Mouse (Mus musculus) kidney, embryonic 15.5 days (tissue): ENCODE results near the gene Dnajc19. TPM values are rescaled to one million over a fixed set of nuclear protein-coding genes. Genes with fewer than 3 reads are reported as not detected.

Experiments used
- ATAC-seq: fragments of 200-750 bp; cut with Nextera tagmentation; replicated peaks from 2 replicates; pipeline ENCODE4 v1.8.0; 2017; ENCODE audit warnings: moderate TSS enrichment; ENCODE audit not compliant: low FRiP score
- H3K27ac ChIP-seq: fragments of 300-500 bp; sonication (generic); 2 replicates; pipeline ENCODE4 v1.5.1; 2015; ENCODE audit warnings: mild to moderate bottlenecking, inconsistent platforms
- H3K27me3 ChIP-seq: fragments of 300-500 bp; sonication (generic); 2 replicates; pipeline ENCODE4 v1.6.1; 2015; ENCODE audit warnings: inconsistent platforms
- H3K36me3 ChIP-seq: fragments of 300-500 bp; sonication (generic); 2 replicates; pipeline ENCODE4 v1.6.1; 2015; ENCODE audit warnings: inconsistent platforms
- H3K4me1 ChIP-seq: fragments of 300-500 bp; sonication (generic); 2 replicates; pipeline ENCODE4 v1.6.1; 2015; ENCODE audit warnings: inconsistent platforms
- H3K4me2 ChIP-seq: fragments of 300-500 bp; sonication (generic); 2 replicates; pipeline ENCODE4 v1.6.1; 2015; ENCODE audit warnings: moderate library complexity, mild to moderate bottlenecking, inconsistent platforms
- H3K4me3 ChIP-seq: fragments of 300-500 bp; sonication (generic); replicated peaks from 2 replicates; pipeline ENCODE4 v1.5.1; 2015; ENCODE audit warnings: mild to moderate bottlenecking, inconsistent platforms
- H3K9ac ChIP-seq: fragments of 300-500 bp; sonication (generic); 2 replicates; pipeline ENCODE4 v1.6.1; 2015; ENCODE audit warnings: mild to moderate bottlenecking, inconsistent platforms
- H3K9me3 ChIP-seq: fragments of 300-500 bp; sonication (generic); replicated peaks from 2 replicates; pipeline ENCODE4 v1.6.1; 2016; ENCODE audit warnings: inconsistent platforms
- WGBS: fragments of 180-500 bp; shearing (Covaris S2); methylation state at CpG from one replicate; pipeline ENCODE4 v1.1.7; 2015; ENCODE audit warnings: mixed read lengths; 5-methylcytosine and 5-hydroxymethylcytosine counted together
- polyA plus RNA-seq: library from polyadenylated mRNA; unstranded; fragments of >200 nt; fragmentation: Nextera tagmentation; extraction: Ambion mirVana; gene quantifications from 2 replicates; pipeline ENCODE4 v1.2.1, GENCODE M21; 2015

The Dnajc19 gene
- 151 and 167 TPM in 2 replicates for polyA plus RNA-seq

DNA sequence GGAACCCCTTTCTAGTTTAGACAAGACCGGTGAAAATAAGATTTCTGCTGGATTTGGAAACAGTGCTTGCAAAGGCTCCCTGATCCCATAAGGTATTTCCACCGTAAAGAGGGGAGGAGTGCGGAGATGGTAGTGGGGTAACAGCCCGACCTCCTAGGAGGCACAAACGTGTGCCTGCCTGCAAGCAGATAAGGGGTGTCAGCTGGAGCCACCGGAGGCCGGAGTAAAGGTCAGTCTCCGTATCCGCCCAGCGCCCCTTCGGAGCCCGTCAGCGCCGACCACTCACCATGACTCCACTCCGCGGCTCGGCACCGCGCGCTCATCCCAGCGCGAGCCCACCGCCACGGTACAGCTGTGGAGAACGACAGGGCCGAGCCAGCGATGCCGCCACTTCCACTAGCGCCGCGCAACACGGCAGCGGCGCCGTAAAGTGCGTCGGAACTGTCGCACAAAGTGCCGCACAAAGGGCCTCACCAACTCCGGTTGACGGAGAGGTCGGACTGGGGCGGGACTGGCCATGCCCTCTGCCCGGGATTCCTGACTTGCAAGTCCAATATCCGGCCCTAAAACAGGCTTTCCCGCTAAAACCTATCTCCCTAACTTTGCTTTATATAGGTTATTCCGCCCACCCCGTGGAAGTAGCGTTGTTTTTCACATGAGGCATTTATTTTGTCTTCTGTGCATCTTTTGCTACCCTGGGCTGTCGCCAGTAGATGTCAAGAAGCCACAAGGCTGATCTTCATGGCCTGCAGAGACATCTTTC lies at the start of gene Dnajc19:
Gene Dnajc19, minus strand, starts transcription at position 422 of the 763 bp plus-strand sequence.
- ATAC-seq, result peak; percentile 94
- H3K4me2 ChIP-seq, result peak within 1 kb of the TSS; percentile 72
- WGBS, result under 1% methylated on average over 50 of the region's 50 CpGs

GRCm38 (mm10) chr3:34129957-34130356 lies 48.8 kb upstream of the Dnajc19 start:
- Histone ChIP-seq H3K4me2 (no peak overlapping the region), H3K27ac (no peak overlapping the region), H3K4me3 (no peak overlapping the region), H3K27me3 (no peaks in the 10 kb centered on the region), H3K9me3 (no peaks in the 10 kb centered on the region), H3K9ac (no peak overlapping the region), H3K4me1 (no peaks in the 10 kb centered on the region), H3K36me3 (no peaks in the 10 kb centered on the region)
- no peak for ATAC-seq
- 90% methylated on average over 6 of the region's 6 CpGs for WGBS

More for the DNA sequence above, at the start of gene Dnajc19:
- no peaks in the 10 kb centered on the region for H3K9me3 ChIP-seq
- H3K4me1 ChIP-seq, result peaks cover 16% of the 10 kb centered on the region
- peak within 1 kb of the TSS; percentile 82 for H3K9ac ChIP-seq
- H3K27me3 ChIP-seq, result no peaks in the 10 kb centered on the region
- peak within 1 kb of the TSS; percentile 81 for H3K4me3 ChIP-seq
- H3K36me3 ChIP-seq, result peaks cover 25% of the 10 kb centered on the region
- H3K27ac ChIP-seq, result peak within 1 kb of the TSS; percentile 81

GRCm38 (mm10) chr3:34121311-34121710 lies 40.2 kb upstream of the Dnajc19 start:
- Histone ChIP-seq H3K4me2 (no peak overlapping the region), H3K27ac (no peak overlapping the region), H3K9me3 (no peaks in the 10 kb centered on the region), H3K9ac (no peak overlapping the region), H3K36me3 (no peaks in the 10 kb centered on the region), H3K4me3 (no peak overlapping the region), H3K4me1 (no peaks in the 10 kb centered on the region), H3K27me3 (no peaks in the 10 kb centered on the region)
- ATAC-seq, result no peak
- WGBS, result 82% methylated on average over 5 of the region's 5 CpGs

- Histone ChIP-seq H3K9ac (no peak overlapping the region), H3K27me3 (no peaks in the 10 kb centered on the region), H3K4me2 (no peak overlapping the region), H3K9me3 (no peaks in the 10 kb centered on the region), H3K36me3 (no peaks in the 10 kb centered on the region), H3K4me1 (no peaks in the 10 kb centered on the region), H3K27ac (no peak overlapping the region), H3K4me3 (no peak overlapping the region)
- no peak for ATAC-seq
- 89% methylated on average over 3 of the region's 3 CpGs for WGBS
These were observed 39.7 kb upstream of the Dnajc19 start for GRCm38 (mm10) chr3:34120791-34121190.

DNA sequence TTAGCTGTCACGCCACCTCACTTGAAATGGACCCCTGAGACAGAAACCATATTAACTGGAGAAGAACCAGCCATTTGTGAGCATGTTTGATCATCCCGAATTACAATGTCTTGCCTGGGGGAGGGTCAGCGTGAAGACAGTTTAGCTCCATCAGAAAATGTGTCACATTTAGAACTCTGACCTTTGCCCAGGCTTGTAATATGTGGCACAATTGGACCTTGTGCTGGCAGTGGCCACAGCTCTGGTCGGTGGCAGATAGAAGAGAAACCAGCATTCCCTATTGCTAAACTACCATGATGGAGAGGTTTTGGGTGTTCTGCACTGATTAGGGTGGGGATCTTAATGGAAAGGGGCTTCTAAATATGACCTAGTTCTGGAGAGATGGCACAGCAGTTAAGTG lies 38.7 kb upstream of the Dnajc19 start:
- Histone ChIP-seq H3K27ac (no peak overlapping the region), H3K9ac (no peak overlapping the region), H3K4me2 (no peak overlapping the region), H3K4me1 (no peaks in the 10 kb centered on the region), H3K36me3 (no peaks in the 10 kb centered on the region), H3K27me3 (no peaks in the 10 kb centered on the region), H3K4me3 (no peak overlapping the region), H3K9me3 (no peaks in the 10 kb centered on the region)
- ATAC-seq, result no peak
- WGBS, result 76% methylated on average over 4 of the region's 4 CpGs

DNA sequence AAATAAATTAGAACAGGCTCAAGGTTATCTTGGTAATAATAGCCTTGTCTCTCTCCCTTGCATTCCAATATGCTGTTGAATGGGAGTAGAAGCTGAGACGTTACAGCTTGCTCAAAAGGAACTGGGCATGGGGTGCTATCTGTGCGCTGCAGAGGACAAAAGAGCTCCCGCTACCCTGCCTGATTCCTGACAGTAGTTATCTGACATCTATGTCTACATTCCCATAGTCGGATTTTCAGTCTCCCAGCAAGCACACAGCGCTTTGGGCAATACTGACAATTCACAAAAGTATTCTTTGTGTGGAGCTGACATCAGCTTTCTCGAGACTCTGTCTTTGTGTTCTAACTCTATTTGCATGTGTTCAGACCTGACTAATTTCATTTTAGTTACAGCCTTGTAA lies 34.7 kb upstream of the Dnajc19 start:
- H3K9me3 ChIP-seq, result no peaks in the 10 kb centered on the region
- ATAC-seq, result no peak
- H3K4me1 ChIP-seq, result no peaks in the 10 kb centered on the region
- WGBS, result 67% methylated on average over 6 of the region's 6 CpGs
- H3K4me3 ChIP-seq, result no peak overlapping the region
- no peaks in the 10 kb centered on the region for H3K27me3 ChIP-seq
- no peak overlapping the region for H3K27ac ChIP-seq
- H3K9ac ChIP-seq, result no peak overlapping the region
- no peaks in the 10 kb centered on the region for H3K36me3 ChIP-seq
- no peak overlapping the region for H3K4me2 ChIP-seq

DNA sequence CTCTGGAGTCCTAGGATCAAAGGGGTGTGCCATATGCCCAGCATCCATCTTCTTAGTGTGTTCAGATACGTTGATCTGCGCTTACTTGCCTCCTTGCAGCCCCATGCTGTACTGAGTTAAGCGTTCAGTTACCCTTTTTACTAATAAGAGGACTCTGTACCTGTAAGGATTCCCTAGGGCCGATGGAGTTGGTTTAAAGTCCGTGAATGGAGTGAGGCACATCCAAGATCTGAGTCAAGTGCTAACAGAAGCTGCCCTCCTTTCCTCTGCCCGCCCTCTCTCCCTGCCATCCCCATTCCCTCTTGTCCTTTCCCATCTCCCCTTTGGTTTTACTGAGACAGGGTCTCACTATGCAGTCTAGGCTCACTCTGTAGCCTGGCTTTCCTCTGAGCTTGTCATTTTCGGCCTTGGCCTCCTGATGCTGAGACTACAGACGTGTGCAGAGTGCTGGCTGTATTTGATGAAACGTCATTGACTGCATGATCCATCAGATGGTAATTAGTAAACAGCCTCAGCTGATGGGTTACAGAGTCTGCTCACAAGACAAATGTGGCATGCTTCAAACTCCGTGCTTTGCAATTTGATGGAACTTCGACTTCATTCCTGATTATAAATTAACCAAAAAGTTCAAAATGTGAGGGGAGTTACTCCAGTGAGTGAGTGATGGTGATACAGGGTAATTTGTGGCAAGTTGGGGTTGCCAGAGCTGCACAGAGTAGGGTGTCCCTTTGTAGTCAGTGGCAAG lies 31.0 kb upstream of the Dnajc19 start:
- no peak overlapping the region for H3K4me3 ChIP-seq
- no peak overlapping the region for H3K9ac ChIP-seq
- 71% methylated on average over 11 of the region's 11 CpGs for WGBS
- H3K9me3 ChIP-seq, result no peaks in the 10 kb centered on the region
- H3K36me3 ChIP-seq, result no peaks in the 10 kb centered on the region
- H3K4me1 ChIP-seq, result no peaks in the 10 kb centered on the region
- no peak overlapping the region for H3K4me2 ChIP-seq
- no peak overlapping the region for H3K27ac ChIP-seq
- peaks cover 8% of the 10 kb centered on the region; the same call in 1 of the 2 replicates for H3K27me3 ChIP-seq
- no peak for ATAC-seq

DNA sequence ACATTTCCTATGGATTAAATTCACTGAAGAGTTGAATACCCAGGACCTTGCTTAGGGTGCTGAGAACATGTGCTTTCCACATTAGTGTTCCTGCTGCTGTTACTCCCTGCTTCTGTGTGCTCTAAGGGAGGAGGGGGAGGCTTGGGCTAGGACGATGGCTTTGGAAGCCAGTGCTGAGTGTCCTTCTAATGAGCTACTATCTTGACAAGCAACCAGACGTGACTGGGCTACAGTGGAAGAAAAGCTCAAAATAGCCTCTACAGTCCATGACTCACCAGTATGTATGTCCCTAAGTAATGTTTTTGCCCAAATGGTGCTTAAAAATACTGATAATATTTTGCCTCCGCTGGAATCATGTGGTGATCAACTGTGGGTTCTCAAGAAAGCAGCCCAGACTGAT lies 26.5 kb upstream of the Dnajc19 start:
- ATAC-seq, result no peak
- no peaks in the 10 kb centered on the region for H3K36me3 ChIP-seq
- no peaks in the 10 kb centered on the region for H3K9me3 ChIP-seq
- H3K4me2 ChIP-seq, result no peak overlapping the region
- H3K27me3 ChIP-seq, result peaks cover 38% of the 10 kb centered on the region
- 71% methylated on average over 3 of the region's 3 CpGs for WGBS
- H3K27ac ChIP-seq, result no peak overlapping the region
- no peaks in the 10 kb centered on the region for H3K4me1 ChIP-seq
- H3K4me3 ChIP-seq, result no peak overlapping the region
- no peak overlapping the region for H3K9ac ChIP-seq

DNA sequence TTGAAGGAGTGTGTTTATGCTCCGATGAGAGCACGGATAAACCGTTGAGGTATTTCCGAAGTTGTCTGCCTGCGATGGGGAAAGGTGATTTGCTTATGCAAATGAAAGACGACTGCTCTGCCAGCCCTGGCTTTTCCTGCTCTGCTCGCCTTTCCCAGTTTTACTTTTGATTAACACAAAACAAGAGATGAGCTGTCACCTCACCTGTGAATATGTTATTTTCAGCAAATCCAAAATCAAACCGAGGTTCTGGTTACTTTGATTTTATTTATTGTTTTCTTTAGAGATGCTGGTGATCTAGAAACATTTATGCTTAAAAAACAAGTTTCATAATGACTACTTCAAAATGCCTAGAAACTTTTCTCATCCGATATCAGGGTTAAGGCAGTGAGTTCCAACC lies 25.3 kb upstream of the Dnajc19 start:
- Histone ChIP-seq H3K9me3 (no peaks in the 10 kb centered on the region), H3K4me3 (no peak overlapping the region), H3K27ac (no peak overlapping the region), H3K4me1 (no peaks in the 10 kb centered on the region), H3K27me3 (peaks cover 38% of the 10 kb centered on the region), H3K36me3 (no peaks in the 10 kb centered on the region), H3K9ac (no peak overlapping the region), H3K4me2 (no peak overlapping the region)
- WGBS, result 18% methylated on average over 9 of the region's 9 CpGs
- ATAC-seq, result no peak

GRCm38 (mm10) chr3:34103902-34104672 lies 23.0 kb upstream of the Dnajc19 start:
- Histone ChIP-seq H3K36me3 (no peaks in the 10 kb centered on the region), H3K4me2 (no peak overlapping the region), H3K27me3 (peaks cover 38% of the 10 kb centered on the region), H3K9me3 (no peaks in the 10 kb centered on the region), H3K27ac (no peak overlapping the region), H3K4me1 (no peaks in the 10 kb centered on the region), H3K9ac (no peak overlapping the region), H3K4me3 (no peak overlapping the region)
- ATAC-seq, result no peak
- WGBS, result 52% methylated on average over 7 of the region's 7 CpGs

DNA sequence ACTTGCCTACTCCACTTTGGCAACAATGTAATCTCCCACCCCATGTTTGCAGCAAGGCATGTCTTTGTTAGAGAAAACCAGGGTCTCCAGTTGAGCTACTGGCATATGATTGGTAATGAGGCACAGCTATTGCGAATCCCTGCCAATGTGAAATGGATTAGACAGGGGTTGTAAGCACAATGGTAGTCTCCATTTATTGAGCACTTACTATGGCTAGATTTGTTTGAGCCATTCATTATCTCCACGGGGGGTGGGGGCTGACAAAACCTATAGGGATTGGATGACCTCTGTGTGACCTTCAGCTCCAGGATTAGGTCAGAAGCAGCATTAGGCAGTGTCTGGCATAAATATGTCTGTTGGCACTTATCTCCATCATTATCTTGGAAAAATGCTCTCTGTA lies 21.8 kb upstream of the Dnajc19 start:
- no peak overlapping the region for H3K9ac ChIP-seq
- H3K4me3 ChIP-seq, result no peak overlapping the region
- no peak overlapping the region for H3K4me2 ChIP-seq
- H3K27ac ChIP-seq, result no peak overlapping the region
- no peaks in the 10 kb centered on the region for H3K9me3 ChIP-seq
- 89% methylated on average over 2 of the region's 2 CpGs for WGBS
- H3K4me1 ChIP-seq, result no peaks in the 10 kb centered on the region
- peaks cover 35% of the 10 kb centered on the region for H3K27me3 ChIP-seq
- no peak for ATAC-seq
- H3K36me3 ChIP-seq, result no peaks in the 10 kb centered on the region

- no peak overlapping the region for H3K4me2 ChIP-seq
- H3K9ac ChIP-seq, result no peak overlapping the region
- no peaks in the 10 kb centered on the region for H3K27me3 ChIP-seq
- no peak for ATAC-seq
- peaks cover 16% of the 10 kb centered on the region for H3K4me1 ChIP-seq
- H3K27ac ChIP-seq, result no peak overlapping the region
- peaks cover 5% of the 10 kb centered on the region; the same call in 1 of the 2 replicates for H3K36me3 ChIP-seq
- no peaks in the 10 kb centered on the region for H3K9me3 ChIP-seq
- no peak overlapping the region for H3K4me3 ChIP-seq
- 75% methylated on average over 5 of the region's 5 CpGs for WGBS
These were observed 2.5 kb upstream of the Dnajc19 start for GRCm38 (mm10) chr3:34083655-34084054.
